Mouse (Mus musculus): ENCODE data around the gene Best3.

DNA sequence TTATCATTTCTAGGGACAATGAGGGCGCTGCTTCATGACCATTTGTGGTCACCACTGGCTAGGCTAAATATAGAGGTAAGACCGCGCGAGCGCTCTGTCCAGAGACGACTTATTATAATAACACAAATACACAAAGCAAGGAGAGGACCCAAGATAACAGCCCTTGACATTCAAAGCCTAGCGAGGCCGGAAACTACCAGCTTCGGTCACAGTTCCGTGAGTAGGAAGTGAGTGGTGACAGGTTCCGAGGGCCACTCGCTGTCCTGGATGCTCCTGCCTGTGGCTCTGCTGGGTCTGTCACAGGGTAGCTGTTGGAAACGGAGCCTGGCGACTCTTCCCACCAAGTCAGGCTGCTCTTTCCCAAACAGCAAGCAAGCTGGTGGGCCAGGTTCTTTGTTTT lies 56.2 kb downstream of the Best3 start:
- TF ChIP-seq EP300 (IDR thresholded peaks at IDR 0.05; ENCODE audit: insufficient read depth, low read depth, low read length) (peak; percentile 85; the same call in 1 of the 2 replicates), POLR2A (IDR thresholded peaks at IDR 0.05; ENCODE audit: insufficient read depth, low read depth, low read length) (peak; percentile 55; the same call in 1 of the 2 replicates), CTCF (IDR thresholded peaks at IDR 0.05) (no peak)

All from heart, adult 2 months (tissue).